Mouse (Mus musculus) kidney, adult 11 months (tissue): ENCODE measurements at regions not wholly inside any gene's neighbourhood (a gene's known extent, or its start where the extent isn't known, plus 50 kb on each side); places are given as distances from the start of the nearest gene placed in this dataset.

Experiments
- DNase-seq: peaks from one replicate; pipeline ENCODE4 v3.0.0; 2022

DNA sequence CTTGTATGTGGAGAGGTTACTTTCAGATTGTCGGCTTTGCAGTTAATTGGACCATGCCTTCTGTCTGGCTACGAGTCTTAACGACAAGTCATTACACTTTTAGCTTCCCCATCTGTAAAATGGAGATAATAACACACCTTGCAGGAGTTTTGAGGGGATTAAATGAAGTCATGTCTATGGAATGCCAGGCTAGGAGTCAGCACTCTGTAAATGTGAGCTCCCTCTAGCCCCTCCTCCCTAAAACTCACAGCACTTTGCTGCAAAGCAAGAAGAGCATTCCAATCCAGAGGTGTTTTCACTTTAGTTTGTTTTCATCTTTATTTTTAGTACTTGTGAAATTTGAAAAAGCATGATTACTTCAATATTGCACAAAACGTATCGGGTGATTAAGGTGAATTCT is 287.7 kb upstream of the Maf start:
- no peak for DNase-seq

DNA sequence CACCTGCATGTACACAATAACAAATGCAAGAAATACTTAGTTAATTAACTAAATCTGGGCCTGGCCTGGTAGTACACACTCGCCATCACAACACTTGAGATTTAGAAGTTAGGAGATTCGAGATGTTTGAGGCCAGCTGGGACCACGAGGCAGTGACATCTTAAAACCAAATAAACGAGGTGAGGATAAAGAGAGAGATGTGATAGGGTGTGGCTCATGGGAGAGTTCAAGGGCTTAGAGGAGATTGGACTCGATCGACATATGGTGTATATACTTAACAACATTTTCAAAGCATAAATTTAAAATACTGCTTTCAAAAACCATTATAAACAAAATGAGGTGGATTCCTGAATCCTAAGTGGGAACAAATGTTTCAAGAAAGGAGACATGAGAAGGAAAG is 284.4 kb upstream of the Maf start:
- no peak for DNase-seq

GRCm38 (mm10) chr8:115983397-115983796 is 275.8 kb upstream of the Maf start:
- DNase-seq, result peak; percentile 97

DNA sequence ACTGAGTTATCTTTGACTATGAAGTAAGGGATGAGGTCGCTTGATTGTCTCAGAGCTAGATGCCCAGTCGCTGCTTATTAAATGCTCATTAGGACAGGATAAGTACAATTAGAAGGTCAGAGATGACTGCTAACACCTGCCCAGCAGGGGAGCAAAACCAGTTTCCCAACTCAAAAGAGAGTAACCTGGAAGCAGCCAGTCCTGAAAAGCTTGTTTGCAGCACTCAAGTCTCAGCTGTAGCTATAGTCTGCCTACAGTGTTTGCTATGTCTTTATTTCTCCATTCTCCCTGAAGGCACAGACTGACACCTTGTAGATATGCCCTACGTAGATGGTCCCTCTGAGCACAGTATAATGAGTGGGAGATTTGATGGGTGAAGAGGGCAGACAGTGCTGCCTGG is 274.7 kb upstream of the Maf start:
- no peak for DNase-seq

DNA sequence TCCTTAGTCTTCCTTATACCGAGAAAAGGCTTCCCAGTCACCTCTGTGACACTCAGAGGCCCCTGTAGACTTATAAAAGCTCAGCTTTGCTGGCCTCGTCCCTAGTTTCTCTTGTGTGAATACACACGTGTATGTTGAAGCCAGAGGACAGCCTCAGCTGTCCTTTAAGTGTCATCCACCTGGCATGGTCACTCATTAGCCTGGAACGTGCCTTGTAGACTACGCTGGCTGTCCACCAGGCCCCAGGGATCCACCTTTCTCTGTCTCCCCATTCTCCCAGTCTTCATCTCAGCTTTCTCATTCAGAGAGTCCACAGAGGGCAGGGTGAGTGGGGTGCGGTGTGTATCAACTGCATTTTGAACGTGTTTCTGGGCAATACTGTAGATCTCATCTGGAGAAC is 273.8 kb upstream of the Maf start:
- DNase-seq, result peak; percentile 56

DNA sequence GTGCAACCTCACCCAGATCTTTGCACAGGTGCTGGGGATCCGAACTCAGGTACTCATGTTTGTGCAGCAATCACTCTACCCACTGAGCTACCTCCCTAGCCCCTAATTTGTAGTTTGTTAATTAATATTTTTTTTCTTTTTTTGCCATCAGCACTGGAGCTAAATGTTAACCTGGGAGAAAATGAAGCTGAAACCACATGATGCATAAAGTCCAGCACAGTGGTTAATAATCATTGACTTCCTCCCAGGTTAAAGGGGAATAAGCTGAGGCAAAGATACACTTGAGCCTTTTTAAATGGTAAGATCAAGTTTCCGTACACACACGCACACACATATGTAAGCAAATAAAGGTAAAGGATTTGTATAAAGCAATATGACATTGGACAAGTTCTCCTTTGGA is 273.0 kb upstream of the Maf start:
- DNase-seq, result peak; percentile 31

GRCm38 (mm10) chr8:115977152-115977551 is 269.6 kb upstream of the Maf start:
- no peak for DNase-seq

DNA sequence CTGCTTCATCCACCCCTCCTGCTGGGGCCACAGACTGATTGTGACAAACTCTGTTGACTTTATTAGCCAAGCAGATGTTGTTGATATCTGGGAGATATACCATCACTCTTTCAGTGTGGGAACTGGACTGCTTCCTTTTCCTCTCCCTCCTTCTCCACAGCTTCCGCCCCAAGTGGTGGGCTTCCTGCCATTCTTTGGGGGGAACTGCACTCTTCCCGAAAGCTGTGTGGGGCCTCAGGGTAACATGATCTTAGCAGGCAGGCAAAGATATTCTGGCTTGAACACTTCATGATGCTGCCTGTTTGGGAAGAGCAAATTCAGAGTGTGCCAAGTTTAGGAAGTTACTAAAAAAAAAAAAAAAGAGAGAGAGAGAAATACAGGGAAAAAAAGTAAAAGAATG is 267.1 kb upstream of the Maf start:
- DNase-seq, result no peak

DNA sequence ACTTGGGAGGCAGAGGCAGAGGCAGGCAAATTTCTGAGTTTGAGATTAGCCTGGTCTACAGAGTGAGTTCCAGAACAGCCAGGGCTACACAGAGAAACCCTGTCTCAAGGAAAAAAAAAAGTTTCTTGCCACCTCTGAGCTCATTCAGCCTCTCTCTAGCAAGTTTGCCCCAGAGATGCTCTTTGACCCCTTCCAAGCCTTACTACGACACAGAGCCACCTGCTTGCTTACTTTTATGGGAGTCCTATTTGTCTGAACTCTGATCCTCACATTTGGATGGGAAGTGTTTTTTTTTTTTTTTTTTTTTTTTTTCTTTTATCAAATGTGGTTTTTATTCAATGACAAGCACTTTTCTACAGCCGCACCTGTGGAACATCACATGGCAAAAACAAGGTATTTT is 263.8 kb upstream of the Maf start:
- DNase-seq, result peak; percentile 43

- DNase-seq, result peak; percentile 33
Measured at GRCm38 (mm10) chr8:115968121-115968520, 260.5 kb upstream of the Maf start.

DNA sequence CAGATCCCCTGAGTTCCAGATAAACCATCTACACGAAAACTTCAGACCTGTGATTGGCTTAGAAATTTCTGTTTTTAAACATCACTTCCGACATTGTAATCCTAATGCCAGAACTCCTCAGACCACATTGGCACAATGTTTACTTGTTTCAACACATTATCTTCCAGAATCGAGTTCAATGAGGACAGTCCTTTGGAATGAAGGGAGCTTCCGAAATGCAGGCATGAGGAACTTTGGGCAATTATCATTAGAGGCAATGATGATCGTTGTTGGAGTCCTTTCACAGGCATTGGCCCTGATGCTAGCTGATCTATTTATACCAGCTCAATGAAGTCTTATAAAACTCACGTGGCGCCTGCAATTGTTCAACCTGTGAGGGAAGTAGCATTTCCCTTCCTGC is 258.4 kb upstream of the Maf start:
- no peak for DNase-seq

DNA sequence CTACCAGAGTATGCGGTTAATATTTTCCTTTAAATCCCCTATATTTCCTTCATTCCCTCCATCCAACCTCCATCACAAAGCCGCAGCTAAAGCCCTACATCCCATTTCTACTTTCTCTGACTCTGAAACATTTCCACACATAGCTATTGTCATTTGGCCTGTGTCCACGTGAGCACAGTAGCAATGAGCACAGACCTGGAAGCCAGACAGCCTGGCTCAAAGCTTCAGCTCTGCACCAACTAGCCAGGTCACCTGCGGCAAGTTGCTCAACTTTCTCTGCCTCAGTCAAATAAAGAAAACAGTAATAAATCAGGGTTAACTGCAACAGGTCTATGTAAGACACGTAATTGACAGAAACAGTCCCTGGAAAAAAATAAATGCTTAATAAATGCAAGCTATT is 247.8 kb upstream of the Maf start:
- no peak for DNase-seq

- DNase-seq, result no peak
Measured at GRCm38 (mm10) chr8:115953783-115954470, 246.3 kb upstream of the Maf start.

GRCm38 (mm10) chr8:115952496-115952895 is 244.9 kb upstream of the Maf start:
- DNase-seq, result no peak

- no peak for DNase-seq
Measured at GRCm38 (mm10) chr8:115948916-115949315, 241.3 kb upstream of the Maf start.

DNA sequence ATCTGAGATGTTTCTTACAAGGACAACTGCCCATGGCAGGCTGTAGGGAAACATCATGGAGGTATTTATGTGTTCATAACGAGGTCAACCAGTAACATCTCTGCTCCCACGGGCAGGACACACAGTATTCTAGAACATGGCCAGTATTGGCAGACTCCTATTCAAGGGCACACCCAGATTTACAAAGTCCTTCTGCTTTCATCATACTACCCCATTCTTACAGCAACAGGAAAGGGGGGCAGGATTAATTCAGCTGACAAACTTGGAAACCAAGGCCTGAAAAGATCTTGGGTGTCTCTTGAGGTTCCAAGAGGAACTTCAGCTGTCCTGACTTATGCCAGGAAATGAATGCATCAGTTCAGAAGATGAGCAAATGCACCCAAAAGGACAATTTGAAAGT is 240.4 kb upstream of the Maf start:
- DNase-seq, result no peak

DNA sequence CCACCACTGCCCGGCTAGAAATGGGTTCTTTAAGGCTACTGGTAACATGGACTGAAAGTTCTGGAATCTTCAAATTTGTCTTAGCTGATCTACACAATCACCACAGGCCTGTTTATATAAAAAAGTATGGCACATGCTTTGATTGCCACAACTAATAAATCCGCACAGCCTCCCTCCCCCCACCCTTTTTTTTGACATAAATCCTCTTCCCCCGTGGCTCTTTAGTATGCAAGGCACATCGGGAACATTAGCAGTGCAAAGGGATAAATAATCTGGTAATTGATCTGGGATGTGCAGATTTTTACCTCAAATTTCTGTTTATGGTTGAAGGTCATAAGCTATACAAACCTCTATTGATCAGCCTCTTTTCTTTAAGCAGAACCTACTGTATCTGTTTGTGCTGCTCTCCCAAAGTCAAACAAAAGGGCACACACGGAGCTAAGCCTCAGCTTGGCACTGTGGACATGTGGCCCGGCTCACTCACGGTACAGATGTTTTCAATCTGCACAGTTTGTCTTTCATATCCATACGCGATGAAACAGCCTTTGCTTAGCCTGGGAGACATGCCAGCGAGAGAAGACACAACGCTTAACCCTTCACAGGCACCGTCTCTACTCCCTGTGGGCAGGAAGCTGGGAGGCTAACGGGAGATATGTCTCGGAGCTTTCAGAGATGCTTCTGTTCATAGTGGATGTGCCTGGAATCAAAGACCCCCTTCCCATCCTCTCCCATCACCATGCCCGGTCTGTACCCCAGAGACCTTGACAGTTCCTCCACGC is 235.3 kb upstream of the Maf start:
- peak; percentile 9 for DNase-seq

GRCm38 (mm10) chr8:115929472-115930210 is 222.0 kb upstream of the Maf start:
- DNase-seq, result no peak

DNA sequence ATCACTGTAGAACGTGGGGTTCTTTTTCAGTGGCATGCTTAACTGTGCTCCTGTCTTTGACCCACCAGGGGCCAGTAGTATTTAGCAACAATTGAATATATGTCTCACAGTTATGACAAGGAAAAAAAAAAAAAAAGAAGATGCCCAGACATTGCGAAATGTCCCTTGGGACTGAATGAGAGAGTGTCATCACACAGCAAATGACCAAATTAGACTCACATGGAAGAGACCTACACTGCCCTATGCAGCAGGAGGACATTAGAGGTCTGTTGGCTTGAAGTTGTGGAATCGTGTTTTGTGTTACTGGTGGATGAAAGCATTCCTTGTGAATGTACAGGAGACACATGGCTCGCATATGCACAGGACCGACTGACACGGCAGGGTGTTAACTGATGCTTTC is 214.3 kb upstream of the Maf start:
- no peak for DNase-seq

DNA sequence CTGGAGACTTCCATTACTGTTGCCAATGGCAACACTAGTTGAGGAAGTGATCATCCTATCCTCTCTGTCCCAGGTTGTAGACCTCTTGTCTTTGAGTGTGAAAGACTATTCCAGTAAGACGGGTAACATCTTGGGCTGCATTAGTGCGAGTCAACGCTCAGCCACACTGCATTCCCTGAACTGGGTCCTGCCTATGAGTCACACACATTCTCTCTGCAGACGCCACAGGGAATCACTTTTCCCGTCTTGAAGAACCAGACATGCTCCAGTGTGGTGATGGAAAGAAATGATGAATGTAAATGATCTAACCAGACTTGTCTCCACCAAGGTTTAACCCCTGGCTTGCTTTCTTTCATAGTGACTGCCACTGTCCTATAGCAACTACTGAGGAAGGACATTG is 199.1 kb upstream of the Maf start:
- DNase-seq, result no peak

- peak; percentile 65 for DNase-seq
Measured at GRCm38 (mm10) chr8:115903853-115904420, 196.3 kb upstream of the Maf start.

DNA sequence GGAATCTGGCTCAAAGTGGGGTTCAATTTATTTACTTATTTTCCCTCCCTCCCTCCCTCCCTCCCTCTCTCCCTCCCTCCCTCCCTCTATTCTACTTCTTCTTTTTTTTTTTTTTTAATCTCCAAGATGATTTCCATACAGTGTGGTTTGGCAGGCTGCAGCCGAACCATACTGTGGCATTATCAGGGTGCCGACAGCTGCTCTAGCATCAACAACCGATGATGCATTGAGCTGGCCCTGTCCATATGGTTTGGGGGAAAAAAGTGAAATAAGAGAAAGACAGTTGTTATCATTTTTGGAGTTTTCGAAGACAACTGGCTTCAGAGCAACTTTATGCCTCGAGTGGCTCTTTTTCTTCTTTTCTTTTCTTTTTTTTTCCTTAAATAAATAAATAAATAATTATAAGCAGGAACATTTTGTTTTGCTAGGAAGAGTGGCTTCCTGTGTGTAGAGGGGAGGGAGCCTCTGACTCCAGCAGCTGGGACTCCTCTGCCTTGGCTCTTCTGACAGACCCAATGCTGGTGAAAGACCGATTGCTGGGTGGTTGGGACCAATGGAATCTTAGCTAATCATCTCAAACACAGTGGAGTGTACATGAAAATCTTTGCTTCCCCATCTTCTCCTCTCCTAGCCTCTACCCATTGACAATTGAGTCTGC is 190.1 kb upstream of the Maf start:
- no peak for DNase-seq

DNA sequence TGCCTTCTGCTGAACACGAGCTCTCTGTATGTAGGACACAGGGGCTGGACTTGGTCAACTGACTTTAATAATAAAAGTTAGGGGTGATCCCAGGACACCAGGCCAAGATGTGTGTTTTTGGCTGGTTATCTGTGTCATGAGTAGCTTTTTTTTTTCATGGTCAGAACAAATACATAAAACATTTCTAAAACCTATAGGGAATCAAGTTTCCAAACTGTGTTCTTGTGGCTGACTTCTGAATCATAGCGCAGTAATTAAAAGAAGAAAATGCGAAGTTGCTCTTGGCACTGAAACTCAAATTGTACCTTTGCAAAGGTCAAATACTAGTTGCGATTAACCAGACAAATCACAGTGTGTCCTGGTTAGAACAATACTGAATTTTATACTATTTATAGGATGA is 189.5 kb upstream of the Maf start:
- DNase-seq, result no peak
